Mouse (Mus musculus) spleen, adult 2 months (tissue): Measurements from ENCODE around the gene Ccpg1.

Experiments
- CTCF ChIP-seq: fragments of 200-500 bp; IDR thresholded peaks from 2 replicates; pipeline ENCODE4 v1.5.1; 2011; ENCODE audit warnings: mild to moderate bottlenecking, inconsistent platforms; ENCODE audit not compliant: insufficient read depth, insufficient read length, insufficient replicate concordance; ENCODE audit errors: extremely low read depth
- POLR2A ChIP-seq: fragments of 200-500 bp; IDR thresholded peaks from 2 replicates; pipeline ENCODE4 v1.6.1; 2011; ENCODE audit warnings: low read depth, low read length, inconsistent platforms

DNA sequence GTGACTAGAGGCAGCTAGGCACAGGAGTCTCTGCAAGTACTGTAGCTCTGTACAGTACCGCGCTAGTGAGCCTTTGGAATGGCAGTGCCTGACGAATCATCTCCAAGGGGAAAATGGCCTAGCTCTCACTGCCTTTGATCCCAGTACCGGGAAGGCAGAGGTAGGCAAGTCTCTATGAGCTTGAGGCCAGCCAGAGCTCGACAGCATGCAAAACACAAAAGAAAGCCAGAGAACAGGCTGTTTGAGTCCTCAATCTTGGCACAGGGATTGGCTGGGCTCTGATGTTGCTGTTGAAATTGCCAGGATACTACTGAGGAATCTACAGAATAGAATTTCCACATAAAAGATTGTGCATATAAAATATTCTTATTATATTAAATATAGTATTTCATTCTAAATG is 12.8 kb upstream of the Ccpg1 start:
- TF ChIP-seq CTCF (no peak), POLR2A (no peak)
